Mouse (Mus musculus): ENCODE measurements at regions not wholly inside any gene's neighbourhood (a gene's known extent, or its start where the extent isn't known, plus 50 kb on each side); places are given as distances from the start of the nearest gene placed in this dataset.

- DNase-seq = no peak
Observed at GRCm38 (mm10) chr11:7010858-7011257, 52.4 kb upstream of the Adcy1 start.

GRCm38 (mm10) chr11:6999329-6999728 lies 64.0 kb upstream of the Adcy1 start:
- DNase-seq = no peak

- no peak for DNase-seq
Observed at GRCm38 (mm10) chr11:6998810-6999209, 64.5 kb upstream of the Adcy1 start.

GRCm38 (mm10) chr11:6997508-6997907 lies 65.8 kb upstream of the Adcy1 start:
- DNase-seq = no peak

DNA sequence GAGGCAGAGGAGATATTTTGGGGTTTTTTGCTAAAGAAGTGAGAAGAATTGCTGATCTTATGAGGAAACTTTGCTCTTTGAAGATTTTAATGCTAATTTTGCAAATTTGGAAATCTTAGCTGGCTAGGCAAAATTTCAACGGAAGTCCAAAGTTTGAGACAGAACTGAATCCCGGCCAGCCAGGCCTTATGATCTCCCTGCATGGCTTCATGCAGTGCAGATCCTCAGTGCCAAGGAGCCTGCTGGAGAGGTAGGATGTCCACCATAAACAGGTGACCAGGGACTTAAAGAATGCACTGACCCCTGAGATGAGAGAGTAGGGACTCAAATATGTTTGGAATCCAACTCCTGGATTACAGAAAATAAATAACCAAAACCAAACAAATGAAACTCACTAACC lies 69.6 kb upstream of the Adcy1 start:
- DNase-seq = no peak

GRCm38 (mm10) chr11:6991626-6992025 lies 71.7 kb upstream of the Adcy1 start:
- no peak for DNase-seq

GRCm38 (mm10) chr11:6990711-6991110 lies 72.6 kb upstream of the Adcy1 start:
- no peak for DNase-seq

DNA sequence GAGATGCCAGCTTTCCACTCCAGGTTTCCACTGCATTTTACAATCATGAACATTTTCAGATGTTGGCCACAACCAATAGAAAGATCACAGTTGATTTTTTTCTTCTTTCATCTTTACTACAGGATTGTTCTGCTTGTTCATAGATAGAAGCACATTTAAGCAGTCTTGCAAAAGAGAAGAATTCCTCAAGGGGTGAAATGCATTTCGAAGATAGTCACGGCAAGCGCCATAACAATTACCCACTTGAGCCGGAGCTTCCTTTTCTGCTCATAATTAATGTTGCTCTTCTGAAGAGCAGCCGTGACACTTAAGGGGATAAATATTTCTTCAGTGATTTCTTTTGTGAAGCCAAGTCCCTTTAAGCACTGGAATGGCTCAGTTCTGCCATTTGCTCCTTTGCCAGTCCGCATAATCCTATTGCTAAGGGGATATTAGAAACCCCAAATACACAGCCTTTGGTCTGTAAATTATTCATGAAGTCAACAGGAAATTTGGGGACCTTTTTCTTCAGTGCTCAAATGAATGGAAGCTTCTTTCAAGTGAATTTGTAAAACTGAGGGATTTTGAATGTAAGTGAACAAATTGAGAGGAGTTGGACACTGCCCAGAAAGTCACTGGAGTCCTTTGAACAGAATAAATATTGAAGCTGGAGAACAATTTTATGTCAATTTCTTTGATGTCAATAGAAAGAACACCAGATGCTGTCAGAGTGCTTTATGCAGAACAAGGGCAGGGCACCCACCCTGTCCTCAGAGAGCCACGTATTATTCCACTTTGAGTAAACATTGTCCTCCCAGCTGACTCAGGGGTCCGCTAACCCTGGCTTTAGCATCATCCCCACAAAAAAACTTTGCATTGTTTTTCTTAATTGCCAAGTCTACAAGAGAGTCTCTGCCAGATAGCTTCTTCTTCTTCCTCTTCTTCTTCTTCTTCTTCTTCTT lies 74.1 kb upstream of the Adcy1 start:
- no peak for DNase-seq

DNA sequence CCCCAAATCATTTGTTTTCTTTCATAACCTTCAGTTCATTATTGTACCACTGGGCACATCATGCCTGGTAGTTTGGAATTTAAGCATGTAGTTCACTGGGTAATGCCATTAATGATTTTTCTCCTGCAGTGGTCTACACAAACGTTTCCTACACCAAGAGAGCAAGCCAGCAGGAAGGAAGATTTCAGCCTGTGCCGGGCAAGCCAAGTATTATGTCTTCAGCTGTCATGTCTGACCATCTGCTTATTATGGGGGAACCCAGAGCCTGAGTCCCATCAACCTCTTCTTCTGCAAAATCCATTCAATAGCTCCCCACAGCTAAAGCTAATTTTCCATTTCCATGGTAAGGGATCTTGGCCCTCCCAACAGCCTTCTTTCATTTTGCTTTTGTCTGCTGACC lies 75.3 kb upstream of the Adcy1 start:
- no peak for DNase-seq

GRCm38 (mm10) chr11:6987105-6987504 lies 76.2 kb upstream of the Adcy1 start:
- no peak for DNase-seq

DNA sequence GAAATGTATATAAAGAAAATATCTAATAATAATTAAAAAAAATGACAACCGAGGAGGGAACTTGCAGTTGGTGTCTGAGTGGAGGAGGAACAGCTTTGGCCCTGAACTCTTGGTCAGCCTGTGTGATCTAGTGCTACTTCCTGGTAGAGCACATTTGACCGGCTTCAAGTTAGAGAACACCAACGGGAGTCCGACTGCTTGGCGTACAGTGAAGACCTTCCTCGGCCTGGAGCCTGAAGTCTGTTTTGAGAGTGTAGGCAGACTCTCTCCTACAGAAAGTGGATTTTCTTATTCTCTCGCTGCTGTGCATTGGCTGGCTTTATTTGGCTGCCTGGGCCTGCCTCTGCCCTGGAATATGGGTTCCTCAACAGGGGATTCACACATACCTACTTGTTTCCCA lies 81.2 kb upstream of the Adcy1 start:
- no peak for DNase-seq

DNA sequence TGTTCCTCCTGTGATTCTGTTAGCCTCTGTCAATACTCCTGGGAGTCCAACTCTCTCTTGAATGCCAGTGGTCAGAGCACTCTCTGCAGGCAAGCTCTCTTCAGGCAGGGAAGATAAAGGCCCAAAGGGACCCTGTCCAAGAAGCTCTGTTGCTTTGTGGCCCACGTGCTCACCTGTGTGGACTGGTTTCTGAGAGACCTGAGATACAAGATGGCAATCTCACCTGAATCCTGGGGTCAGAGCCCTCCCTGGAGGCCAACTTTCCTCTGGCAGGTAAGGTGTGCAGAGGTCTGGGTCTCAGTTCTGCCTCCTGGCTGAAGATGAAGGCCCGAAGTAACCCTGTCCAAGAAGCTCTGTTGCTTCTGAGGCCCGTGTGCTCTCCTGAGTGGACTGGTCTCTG lies 83.6 kb upstream of the Adcy1 start:
- DNase-seq = no peak

GRCm38 (mm10) chr11:6969196-6969595 lies 94.1 kb upstream of the Adcy1 start:
- no peak for DNase-seq

GRCm38 (mm10) chr11:6966968-6967367 lies 96.3 kb upstream of the Adcy1 start:
- peak; percentile 80 for DNase-seq

DNA sequence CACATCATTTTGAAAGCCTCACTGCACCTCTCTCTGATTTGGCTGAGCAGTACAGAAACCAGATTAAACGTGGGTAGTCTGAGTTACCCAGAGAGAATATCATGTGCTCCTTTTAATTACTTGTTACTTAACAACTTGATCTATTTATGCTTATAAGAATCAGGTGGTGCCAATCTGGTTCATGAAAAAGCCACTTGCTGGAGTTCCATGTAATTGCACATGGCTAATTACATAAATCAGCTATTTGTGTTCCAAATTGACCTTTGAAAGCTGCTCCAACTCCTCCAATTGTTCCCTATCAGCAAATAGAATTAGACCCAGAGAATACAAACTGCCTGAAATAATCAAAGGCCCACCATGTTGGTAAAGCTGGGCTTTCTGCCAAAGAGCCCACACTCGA lies 98.8 kb upstream of the Adcy1 start:
- DNase-seq = no peak

DNA sequence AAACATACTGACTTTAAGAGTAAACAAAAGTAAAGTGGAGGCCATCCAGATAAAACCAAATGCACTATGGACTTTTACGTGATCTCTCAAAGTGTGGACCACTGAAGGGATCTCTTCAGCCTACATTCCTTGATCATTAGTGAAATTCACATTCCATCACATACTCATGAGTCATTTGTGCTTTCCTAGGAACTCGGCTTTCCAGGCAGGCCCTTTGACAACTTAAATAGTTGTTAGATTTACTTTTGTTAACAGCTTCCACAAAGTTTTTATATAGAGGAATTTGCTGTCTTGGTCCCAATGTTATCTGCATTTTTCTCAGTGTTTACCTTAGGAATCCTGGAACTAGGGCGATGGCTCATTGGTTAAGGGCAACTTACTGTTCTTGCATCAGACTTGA lies 99.7 kb upstream of the Adcy1 start:
- DNase-seq = no peak

DNA sequence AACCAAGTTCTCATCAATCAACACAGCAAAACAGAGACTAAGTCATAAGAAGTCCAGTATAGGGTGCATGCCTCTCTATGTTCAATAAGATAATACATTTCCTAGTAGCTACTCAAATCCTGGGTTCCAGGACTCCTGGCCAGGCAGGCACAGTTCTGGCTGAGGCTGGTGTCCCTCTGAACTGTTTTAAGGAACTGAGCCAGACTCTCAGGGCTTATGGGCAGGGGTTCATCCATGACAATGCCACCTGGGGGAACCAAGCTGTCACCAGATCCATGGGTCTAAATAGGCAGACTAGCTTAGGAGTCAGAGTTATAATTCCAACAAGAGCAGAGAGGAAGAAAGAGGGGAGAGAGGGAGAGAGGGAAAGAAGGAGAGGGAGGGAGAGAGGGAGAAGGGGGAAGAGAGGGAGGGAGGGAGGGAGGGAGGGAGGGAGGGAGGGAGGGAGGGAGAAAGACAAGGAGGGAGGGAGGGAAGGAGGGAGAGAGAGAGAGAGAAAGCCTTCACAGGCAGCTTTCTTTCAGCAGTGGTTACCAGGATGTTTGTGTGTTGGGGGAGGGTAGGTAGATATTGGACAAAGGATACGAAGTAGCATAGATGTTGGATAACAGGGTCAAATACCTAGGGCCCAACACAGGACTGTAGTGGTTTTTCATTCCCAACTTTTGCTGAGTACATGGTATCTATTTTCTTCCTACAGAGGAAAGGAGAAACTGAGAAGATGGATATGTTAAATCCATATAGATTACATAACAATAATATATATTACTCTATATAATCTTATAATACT lies 100.3 kb upstream of the Adcy1 start:
- peak; percentile 88 for DNase-seq

DNA sequence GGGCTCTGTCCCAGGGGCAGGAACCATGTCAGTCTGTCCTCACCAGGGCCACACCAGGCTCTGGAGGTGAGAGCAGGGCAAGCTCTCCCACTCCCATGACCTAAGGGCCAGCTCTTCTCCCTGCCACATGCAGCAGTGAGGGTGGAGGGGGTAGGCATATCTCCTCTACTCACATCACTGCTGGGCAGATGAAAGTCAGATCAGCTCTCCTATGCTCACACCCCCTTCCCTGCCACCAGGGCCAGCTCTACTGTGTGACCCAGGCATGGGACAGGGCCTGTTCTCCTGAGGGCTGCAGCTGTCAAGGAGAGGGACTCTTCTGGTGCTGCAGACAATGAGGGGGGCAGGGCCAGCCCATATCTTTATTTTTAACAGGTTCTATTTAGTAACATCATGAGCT lies 101.0 kb upstream of the Adcy1 start:
- no peak for DNase-seq

- DNase-seq = peak; percentile 93
Observed at GRCm38 (mm10) chr11:6952787-6953186, 110.5 kb upstream of the Adcy1 start.

GRCm38 (mm10) chr11:6951361-6951760 lies 111.9 kb upstream of the Adcy1 start:
- DNase-seq = peak; percentile 68

DNA sequence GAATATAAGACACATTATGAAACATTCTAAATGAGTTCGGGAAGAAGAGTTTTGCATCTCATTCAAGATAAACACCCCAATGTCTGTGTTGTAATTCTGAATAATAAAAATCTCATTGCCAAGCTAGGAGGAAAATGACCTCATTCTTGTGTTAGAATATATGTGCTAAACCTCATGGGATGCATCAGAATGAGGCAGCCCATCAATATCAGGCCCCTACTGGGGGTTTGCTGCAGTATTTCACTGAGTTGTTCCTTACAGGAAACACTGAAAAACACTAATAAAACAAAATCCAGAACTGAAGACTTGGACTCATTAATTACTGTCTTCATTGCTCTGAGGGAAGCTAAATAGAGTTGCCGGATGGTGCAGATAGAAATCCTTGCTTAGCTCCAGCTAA lies 111.6 kb upstream of the Gm11983 start:
- DNase-seq = no peak

- no peak for DNase-seq
Observed at GRCm38 (mm10) chr11:6934157-6934556, 96.7 kb upstream of the Gm11983 start.

DNA sequence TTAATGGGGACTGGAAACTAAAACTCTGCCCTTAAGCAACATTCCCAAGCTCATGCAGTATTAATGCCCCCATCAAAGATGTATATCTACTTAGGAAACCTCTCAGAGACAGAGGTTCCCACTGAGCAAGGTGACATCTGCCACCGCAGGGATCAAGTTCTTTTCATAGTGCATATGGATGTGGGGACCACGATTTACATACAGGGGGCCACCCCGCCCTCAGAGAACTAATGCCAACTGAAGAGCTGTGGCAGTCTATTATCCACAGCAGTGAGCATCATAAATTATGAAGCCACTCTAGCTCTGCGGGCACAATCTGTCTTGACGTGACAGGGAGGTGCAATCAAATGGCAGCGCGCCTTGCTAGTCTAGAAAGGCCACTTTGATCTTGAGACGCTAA lies 88.6 kb upstream of the Gm11983 start:
- no peak for DNase-seq

DNA sequence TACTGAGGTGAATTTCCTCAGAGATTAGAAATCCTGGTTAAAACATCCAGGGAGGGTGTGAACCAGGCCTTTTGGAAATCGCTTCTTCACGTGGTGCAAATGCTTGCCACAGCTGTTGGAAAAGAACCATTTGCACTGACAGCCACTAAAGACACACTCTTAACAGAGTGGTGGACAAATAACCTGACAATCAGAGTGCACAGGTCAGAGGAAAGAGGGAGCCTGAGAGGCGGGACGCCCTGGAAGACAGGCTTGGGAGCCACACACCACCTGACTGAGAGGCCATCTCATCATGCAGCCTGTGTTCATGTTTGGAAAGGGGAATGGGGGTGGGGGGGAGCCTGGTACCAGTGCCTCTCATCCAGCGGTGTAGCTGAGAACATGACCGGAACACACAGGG lies 87.0 kb upstream of the Gm11983 start:
- no peak for DNase-seq
